Mouse (Mus musculus) gastrocnemius, postnatal 25 days (tissue): ENCODE data around the gene Gipc2. TPM values are rescaled to one million over a fixed set of nuclear protein-coding genes. Genes with fewer than 3 reads are reported as not detected.

Experiments used
- DNase-seq: peaks from one replicate; pipeline ENCODE4 v3.0.0; 2022
- total RNA-seq, 2 experiments: library from RNA; stranded (reverse); gene quantifications; 1 replicate in 1 of 2; 2 replicates in 1 of 2; pipeline ENCODE4 v1.2.3; 2021

The Gipc2 gene
- total RNA-seq, 2 experiments from 2014 or later, result 0.24 to 0.59 TPM

DNA sequence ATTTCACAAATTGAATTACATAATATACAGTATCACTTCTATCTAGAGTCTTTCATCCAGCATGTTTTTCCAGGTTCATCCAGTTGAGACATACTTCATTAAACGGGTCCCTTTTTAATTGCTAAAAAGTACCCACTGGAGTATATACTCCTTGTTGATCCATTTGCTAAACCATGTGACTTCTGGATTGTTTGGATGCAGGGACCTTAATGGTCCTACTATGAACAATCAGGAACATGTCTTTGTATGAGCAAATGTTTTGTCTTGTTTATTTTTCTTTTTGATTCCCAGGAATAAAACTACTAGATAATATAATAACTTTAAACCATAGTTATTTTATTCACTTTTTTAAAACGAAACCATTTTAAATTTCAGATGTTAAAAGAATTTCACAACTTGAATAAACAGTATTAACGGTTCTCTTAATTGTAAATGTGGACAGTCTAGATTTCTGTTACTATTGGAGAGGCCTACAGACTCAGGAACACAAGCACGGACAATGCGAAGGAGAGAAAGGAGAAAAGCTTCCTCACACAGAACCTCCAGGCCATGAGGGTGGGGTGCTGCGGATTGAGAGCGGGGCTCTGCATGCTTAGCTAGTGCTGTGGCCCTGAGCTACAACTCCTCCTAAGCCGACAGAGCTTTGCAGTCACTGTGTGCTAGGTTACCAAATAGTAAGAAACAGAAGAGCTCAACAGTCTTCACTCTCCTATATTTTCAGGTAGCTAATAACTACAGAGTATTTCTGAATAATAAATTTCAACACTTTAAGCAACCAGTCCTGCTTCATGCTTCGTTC is 24.8 kb upstream of the Gipc2 start:
- DNase-seq, result no peak

DNA sequence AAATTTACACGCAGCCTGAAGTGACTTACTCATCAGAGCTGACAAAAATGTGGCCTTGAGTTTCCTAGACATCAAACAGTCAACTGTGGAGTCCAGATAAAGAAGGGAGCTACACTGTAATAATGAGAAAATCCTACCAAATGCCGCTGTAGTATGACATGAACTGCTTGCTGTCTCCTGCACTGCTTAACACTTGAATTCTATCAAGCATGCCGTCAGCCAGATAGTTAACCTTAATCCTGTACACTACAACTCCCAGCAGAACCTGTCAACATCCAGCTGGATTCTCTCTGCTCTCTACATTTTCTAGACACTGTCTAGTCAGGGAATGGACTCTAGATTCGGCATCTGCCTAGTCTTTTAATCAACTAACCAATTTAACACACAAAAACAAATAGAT is 23.3 kb upstream of the Gipc2 start:
- no peak for DNase-seq

DNA sequence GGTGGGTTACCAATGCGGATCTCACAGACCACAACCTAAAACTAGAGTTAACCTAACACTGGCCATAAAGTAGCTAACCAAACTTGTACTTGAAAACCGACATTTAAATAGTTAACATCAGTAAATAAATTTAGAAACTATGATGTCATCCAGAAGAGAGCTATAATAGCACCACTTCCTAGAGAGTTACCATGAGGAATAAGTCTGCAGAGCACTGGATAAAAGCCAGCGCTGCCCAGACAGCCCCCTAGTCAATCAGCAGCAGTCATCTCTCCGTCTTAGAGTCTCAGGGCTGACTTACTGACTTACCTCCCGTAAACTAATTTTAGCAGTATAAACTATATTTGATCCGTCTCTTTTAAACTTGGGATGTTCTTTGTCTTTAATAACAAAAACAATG is 20.1 kb upstream of the Gipc2 start:
- no peak for DNase-seq

DNA sequence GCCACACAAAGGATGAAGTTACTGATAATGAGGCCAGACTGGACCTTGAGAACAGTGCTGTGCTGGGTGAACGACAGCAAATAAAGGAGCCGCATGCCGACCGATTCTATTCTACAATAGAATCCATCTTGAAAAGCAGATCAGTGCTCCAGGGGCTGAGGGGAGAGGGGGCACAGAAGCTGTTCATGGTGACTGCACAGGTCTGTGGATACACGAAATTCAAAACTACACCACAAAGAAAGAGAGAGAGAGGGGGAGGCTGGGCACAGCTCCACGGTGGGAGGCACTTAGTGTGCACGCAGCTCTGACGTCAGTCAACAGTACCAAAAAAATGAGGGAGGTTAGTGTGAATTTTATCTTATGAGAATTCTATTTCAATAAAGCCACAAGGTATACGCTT is 17.5 kb upstream of the Gipc2 start:
- no peak for DNase-seq

DNA sequence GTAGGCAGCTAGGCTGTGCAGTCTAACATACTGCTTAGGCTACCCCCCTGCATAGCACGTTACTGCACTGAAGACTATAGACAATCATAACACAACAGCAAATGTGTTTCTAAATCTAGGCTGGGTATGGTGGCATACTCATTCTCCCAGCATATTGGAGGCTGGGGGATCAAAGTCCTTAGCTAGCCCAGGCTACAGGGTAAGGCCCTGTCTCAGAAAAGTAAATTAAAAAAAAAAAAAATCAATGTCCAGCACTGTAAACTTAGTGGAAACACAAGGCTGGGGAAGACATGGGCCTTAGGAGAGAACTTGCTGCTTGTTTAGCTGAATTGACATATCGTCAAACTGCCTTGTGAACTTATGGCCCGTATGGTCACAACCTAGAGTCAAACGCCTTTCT is 14.6 kb upstream of the Gipc2 start:
- DNase-seq, result no peak

DNA sequence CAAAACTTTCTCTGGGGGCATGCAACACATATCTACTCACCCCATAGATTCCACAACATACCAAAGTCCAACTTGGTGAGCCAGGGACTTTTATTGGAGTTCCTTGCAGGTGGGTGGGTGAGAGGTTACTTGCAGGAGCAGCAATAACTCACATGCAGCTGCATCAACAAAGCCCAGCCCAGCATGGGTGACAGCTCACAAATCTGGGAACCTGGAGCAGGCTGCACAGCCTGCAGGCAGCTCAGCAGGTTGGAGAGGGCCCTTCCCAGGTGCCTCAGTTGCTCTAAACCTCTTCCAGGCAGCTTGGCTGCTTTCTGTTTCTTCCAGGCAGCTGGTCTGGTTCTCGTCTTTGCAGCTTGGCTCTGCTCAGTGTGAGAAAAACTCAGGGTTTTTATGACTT is 13.3 kb upstream of the Gipc2 start:
- no peak for DNase-seq

DNA sequence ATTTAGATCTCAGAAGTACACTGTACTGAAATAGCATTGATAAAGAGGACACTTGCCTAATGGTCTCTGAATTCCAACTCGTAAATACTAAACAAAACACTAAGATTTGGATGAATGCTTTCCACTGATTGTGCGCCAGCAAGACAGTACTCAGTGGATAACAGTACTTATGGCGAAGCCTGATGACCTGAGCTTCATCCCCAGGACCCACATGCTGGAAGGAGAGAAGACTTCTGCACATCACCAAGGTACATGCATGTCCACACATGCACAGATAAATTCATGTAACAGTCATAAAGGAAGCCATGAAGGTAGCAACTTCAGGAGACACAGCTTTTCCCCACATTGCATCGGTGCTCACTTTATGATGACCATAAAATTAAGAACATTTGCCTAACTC is 12.8 kb upstream of the Gipc2 start:
- DNase-seq, result no peak

DNA sequence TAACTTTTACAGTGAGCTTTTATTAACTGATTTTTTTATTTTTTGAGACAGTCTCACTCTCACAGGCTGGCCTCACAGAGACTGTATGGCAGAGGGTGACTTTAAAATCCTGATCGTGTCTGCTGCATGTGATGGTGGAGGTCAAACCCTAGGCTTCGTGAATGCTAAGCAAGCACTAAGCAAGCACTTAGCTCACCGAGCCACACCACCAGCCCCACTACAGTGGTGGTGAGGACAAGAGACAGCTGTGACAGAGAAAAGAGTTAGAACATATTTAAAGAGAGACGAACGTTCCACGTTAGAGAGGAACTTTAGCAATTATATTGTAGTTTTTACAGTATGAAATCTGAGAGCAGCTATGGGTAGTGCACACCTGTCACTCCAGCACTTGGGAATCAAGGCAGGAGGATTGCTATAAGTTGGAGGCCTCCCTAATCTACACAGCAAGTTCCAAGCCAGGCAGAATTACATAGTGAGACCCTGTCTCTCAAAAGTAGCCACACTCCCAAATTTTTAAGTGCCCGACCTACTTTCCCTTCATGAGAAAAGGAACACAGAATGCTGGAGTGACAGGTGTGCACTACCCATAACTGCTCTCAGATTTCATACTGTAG is 6.4 kb upstream of the Gipc2 start:
- no peak for DNase-seq

DNA sequence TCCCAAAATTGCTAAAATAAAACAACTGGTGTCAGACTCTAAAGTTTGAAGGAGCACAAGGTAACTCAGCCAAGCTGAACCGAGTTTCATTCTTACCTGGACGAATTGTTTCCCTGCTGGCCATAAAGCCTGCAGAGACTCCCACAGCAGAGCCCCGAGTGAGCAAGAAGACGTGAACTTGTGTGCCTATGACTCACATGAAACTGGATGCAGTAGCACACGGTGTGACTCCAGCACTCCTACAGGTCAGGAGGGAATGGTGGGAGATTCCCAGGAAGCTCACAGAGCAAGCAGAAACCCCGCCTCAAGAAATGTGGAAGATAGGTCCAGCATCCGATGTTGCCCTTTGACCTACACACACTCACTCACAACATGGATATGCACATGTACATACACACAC is 5.8 kb upstream of the Gipc2 start:
- no peak for DNase-seq

DNA sequence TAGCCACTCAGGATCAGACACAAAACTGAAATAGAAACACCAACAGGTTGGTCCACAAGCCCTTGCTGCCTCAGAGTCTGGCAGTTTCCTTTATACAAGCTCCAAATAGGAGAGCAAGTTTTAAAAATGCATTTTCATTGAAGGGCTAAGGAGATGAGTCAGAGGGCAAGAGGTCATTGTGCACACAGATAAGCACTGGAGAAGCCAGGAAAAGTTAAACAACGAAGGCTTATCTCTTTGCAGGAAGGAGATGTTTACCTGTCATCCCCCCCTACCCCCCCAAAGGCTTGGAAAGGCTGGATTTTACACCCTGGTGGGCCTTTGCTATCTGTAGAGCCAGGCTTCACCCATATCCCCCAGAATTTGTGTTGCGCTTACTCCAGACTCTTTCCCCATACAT is 5.2 kb upstream of the Gipc2 start:
- no peak for DNase-seq

DNA sequence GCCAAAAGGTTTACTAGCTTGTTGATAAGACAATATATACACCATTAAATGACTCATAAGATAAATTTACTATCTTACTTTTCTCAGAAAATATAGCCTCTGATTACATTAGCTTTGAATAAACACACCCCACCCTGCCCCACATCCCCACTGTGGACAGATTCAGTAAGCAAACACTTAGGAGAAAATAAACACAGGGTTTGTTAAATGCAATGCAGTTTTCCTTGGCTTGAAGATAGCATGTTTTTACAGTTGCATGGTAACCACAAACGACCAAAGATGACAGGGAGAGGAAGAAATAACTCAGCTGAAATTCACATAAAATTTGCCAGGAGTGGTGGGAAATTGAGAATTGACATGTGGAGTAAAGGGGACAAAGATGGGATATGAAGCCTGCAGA is 4.4 kb upstream of the Gipc2 start:
- no peak for DNase-seq

DNA sequence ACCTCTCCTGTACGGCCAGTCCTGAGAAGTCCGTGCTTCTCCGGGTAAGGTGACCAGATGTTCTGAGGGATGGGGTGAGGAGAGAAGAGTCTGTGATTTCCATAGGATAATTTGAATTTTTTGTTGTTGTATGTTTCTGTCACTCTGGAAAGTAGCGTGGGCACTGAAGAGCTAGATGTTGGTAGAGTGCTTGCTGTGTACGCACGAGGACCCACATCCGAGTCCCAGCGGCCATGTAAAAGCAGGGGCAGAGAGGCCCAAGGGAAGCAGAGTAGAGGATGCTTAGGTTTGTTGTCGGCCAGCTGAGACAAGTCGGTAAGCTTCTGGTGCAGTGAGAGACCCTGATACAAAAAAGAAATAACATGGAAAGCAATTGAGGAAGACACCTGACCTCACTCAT is 2.0 kb upstream of the Gipc2 start:
- DNase-seq, result no peak

DNA sequence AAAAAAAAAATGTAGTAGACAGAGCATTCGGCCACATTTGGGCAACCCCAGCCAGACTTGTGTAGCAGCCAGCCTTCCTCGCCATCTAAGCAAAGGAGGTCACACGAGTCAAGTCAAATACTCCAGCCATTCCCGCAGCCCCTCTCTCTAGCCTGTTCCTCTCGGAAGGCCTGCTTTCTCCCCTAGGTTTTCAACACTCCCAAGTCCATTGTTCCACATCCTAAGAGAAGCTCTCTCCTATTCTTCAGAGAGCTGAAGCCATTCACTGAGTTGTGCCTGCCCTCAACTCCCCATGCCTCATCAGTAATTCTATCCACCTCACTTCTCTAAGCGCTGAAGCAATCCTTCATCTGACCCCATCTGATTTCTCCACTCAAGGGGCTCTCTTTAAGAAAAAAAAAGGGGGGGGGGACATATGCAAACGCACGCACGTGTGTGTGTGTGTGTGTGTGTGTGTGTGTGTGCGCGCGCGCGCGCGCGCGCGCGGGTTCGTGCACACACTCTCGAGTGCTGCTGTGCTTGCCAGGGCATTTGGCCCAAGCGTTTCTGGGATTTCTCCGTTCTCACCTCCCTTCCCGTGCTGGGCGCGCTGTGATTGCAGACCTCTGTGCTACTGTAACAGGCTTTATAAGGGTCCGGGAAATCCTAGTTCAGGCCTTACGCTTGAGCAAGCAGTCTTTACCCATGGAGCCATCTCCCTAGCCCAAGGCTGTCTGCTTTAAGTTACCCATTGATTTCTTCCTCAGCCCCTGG is 845 bp upstream of the Gipc2 start:
- no peak for DNase-seq

DNA sequence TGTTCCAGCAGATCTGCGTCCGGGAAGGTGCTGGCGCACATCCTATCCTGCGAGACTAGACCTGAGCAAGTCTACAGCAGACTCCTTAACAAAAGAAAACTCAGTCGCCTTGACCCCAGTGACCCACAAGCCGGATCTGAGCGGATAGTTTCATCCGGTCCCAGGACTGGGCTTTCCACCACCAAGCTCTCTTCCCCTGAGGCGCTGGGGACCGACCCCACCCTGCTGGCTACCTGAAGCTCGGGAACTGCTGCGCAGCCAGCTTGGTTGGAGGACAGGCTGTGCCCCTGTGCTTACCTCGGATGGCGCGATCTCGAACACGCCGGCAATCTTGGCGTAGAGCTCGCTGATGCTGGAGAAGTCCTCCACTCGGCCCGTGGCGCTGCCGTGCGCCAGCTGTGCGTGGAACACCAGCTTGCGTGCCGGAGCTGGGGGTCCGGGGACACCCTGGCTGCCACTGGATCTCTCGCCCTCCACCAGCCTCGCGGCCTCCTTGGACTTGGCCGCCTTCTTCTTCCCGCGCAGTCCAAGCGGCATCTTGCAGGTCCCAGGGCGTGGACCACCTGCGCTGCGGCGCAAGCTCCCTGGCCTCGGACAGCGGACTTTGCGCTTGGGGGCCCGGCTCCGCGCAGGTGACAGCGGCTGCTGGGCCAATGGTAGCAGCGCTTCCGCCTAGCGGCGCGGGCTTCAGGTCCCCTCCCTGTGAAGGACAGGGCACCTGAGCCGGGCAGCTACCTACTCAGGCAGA is 505 bp downstream of the Gipc2 start:
- DNase-seq, result no peak

DNA sequence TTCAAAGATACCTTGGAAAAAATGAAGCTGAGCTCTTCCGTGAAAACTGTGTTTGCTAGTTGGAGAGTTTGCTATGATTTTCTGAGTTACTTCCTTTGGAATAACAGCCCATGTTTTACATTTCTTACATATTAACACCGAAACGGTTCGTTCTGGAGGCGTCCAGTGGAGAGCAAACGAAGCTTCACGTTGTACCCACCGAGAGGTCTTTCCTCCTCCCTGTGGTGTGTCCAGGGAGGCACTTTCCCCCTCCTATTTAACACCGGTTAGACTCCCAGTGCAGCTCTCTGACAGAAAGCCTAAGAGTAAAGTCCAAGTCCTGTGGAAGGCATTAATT is 1.0 kb downstream of the Gipc2 start:
- DNase-seq, result no peak

DNA sequence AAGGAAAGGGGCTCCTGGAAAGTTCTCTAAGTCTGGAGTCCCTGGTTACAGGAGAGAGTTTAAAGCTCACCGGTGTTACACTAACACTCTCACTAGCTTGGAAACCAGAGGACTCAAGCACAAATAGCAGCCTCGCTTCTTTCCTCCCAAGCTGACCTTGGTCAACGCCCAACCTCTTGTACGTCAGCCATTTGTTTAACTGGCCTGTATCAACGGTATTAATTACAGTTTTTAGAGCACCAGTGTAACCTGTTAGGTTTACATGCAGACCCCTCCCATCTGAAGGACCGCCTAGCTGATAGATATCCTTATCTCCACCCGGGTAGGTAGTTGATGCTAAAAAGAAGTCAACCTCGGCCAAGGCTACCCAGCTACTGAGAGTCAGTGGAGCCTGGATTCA is 2.7 kb downstream of the Gipc2 start:
- no peak for DNase-seq

DNA sequence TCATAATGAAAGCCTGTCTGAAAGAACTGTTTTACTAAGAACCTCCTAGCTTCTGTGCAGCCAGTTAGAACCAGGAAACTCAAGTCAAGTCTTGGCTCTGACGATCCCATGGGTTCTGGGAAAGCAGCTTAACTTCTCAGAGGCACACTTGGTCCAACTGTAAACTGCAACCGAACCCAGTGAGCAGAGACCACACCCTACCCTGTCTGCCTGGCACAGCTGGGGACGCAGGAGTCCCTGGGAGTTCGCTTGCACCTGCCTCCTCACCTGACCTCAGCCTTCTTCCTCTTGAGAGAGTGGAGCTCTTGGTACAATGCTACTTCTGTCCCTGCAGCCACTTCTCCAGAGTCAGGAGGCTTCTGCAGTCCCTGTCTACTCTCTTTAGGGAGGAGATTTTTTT is 5.4 kb downstream of the Gipc2 start:
- no peak for DNase-seq

DNA sequence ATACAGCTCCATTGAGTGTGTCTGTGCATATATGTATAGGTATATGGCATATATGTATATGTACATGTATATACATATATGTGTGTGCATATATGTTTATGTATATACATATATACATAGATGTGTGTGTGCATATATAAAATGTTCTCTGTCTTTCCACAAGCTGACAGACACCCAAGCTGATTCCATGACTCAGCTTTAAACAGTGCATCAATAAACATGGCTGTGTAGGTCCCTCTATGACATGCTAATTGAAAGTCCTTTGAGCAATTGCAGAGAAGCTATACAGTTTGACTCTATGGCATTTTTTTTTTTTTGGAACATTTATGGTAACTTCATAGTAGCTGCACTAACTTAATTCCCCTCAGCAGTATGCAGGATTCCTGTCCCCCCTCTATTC is 6.7 kb downstream of the Gipc2 start:
- DNase-seq, result no peak

DNA sequence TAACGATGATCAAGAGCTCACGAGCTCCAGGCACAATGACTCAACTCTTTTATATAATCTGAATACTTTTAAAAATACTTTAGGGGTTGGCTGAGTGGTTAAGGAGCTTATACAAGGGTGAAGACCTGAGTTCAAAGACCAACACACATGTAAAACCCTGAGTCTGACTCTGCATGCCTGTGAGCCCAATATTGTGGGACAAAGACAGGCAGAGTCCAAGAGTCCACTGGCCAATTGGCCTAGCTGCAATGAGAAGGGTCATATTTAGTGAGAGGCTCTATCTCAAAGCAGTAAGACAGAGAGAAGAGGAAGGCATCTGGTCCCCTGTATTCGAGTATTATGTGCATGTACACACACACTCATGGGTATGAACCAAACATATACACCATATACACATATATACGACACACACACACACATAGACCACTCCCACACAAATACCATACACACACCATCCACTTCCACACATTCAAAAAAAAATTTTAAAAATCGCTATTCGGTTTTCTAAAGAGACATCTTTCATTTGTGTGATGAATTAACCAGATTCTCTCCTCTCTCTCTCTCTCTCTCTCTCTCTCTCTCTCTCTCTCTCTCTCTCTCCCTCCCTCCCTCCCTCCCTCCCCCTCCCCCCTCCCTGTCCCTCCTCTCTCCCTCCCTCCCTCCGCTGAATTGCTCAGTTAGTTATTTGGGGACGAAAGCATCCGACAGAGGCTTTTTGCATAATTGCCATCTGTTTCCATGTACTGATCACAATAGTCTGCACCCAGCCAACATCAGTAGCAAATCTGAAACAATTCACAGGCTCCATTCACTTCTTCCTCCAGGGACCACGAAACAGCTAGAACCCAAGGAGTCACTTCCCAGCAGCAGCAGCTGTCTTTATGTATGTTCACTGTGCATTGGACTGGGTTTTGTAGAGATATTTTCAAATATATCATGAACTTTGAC is 7.4 kb downstream of the Gipc2 start:
- no peak for DNase-seq

DNA sequence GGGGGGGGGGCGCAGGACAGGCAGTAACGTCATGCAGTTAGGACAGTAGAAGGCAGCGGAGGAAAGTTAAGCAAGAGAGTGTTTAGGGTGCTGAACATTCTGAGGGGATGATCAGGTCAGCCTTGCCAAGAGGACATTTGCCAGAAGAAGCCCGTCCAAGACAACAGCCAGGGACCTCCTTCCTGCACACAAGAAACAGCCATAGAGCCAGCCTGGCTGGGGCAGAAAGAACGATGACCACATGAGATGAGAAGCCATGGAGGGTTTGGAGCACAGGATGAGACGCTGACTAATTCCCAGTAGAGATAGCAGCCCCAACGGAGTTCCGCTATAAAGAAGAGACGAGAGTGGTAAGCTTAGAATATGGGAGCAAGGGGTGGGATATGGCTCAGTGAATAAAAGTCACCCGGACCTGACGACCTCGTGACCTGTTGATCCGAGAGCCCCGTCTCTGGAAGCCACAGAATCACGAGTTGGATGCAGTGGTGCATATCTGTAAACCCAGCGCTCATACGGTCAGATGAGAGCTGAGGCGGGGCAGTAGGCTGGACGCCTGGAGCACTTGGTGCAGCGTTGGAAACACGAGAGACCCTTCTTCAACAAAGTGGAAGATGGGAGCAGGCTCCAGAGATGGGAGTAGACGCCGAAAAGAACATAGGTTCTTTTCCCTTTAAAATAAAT is 9.1 kb downstream of the Gipc2 start:
- no peak for DNase-seq

DNA sequence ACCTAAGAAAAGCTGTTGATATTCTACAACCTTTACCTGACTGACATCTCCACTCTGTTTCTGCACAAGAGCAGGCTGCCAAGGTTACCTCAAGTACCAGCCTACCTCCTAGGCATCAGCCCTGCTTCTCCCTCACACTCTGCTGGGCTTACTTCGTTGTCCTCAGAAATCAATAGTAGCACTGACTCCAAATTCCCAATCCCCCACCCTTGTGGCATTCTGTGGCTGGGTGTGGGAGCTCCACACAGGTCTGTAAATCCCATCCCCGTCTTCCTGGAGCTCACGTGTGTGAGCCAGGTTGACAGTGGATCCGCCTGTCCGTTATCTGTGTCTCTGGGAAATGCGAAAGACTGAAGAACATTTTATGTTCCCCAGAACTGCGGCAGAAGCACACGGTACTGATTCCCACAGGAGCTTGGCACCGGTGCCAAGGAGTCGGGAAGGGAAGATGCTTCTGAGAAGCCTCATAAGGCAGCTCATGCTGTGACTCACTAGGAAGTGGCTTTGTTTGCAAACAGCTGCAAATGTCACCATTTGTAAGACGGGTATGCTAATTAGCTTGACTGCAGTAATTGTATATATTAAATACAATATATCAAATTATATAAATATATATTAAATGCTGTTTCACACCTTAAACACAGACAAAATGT is 10.6 kb downstream of the Gipc2 start:
- DNase-seq, result no peak
